In the genomic region with DNA sequence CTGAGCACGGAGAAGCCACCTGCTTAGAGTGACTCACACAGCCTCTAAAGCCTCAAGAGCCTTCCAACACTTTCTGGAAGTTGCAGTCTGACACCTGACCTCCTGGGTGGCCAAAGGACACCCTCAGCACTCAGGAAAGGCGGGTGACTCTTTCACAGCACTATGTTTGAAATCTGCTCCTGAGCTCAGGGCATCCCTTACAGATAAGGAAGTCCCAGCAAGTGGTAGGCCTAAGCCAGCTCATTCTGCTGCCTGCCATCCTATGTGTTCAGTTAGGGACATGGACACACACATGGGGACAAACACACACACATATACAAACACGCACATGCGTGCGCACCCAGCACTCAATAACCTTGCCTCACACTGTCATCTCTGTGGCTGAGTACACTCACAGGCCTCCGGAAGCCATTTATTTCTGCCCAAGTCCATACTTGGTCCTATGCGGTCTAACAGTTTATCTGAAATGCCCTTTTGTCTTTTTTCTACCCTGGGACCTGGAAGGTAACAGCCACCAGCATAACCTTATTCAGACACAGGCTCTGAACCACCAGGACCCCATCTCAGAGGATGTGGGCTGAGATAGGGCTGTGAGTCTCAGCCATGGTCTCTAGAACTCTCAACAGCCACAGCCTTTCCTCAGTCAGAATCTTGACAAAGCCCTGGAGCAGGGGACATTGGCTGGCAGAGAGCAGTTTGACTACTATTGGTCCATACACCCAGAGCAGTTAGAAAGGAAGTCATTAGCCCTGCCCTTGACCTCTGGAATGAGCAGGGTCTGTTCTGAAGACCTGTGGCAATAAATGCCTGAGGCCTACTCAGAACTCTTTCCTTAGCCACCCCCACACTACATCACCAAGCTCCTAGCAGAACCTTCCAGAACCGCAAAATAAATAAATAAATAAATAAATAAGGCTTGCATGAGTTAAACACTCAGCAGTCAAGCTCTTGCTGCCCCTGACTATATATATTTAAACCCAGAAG, we compare ENCODE assay signal across 9 mouse cellular contexts. TPM values are rescaled to one million over a fixed set of nuclear protein-coding genes. Genes with fewer than 3 reads are reported as not detected.
DNase-seq lines count a peak whose midpoint lies in the region; ATAC-seq and TF ChIP-seq lines count a peak whose summit lies in the region.
"Had no signal": no experiment of that assay in that cellular context is flagged by ENCODE, and none has a peak within 500 bp of the region (broad histone marks: within the 10 kb centered on the region; RNA-seq: fewer than 3 reads in every experiment).

No protein-coding gene starts in this region.

- no peak for TF ChIP-seq EP300 in liver, postnatal 0 days (IDR thresholded peaks at IDR 0.05; ENCODE audit: low read depth)

- no peaks in the 10 kb centered on the region for H3K9me3 ChIP-seq in heart, embryonic 13.5 days
- no peaks in the 10 kb centered on the region for H3K9me3 ChIP-seq in forebrain, embryonic 12.5 days
- H3K9me3 ChIP-seq in liver, postnatal 0 days (ENCODE audit: low read length), result no peaks in the 10 kb centered on the region

- peaks cover 69% of the 10 kb centered on the region for H3K36me3 ChIP-seq in heart, embryonic 13.5 days
- peaks cover 33% of the 10 kb centered on the region for H3K36me3 ChIP-seq in forebrain, embryonic 12.5 days (replicated peaks)
- peaks cover 84% of the 10 kb centered on the region for H3K36me3 ChIP-seq in liver, postnatal 0 days (replicated peaks; ENCODE audit: insufficient read depth, low read length)

- TF ChIP-seq CTCF in liver, postnatal 0 days (IDR thresholded peaks at IDR 0.05; ENCODE audit: low read depth), result no peak

- H3K9ac ChIP-seq in heart, embryonic 13.5 days, result peak overlapping the region; percentile 76
- H3K9ac ChIP-seq in forebrain, embryonic 12.5 days, result no peak overlapping the region
- H3K9ac ChIP-seq in liver, postnatal 0 days (replicated peaks), result no peak overlapping the region
- H3K9ac ChIP-seq: liver, embryonic 14.5 days had no signal

- peaks cover 100% of the 10 kb centered on the region for H3K4me1 ChIP-seq in heart, embryonic 13.5 days
- peaks cover 19% of the 10 kb centered on the region for H3K4me1 ChIP-seq in forebrain, embryonic 12.5 days
- peaks cover 57% of the 10 kb centered on the region for H3K4me1 ChIP-seq in liver, postnatal 0 days (ENCODE audit: insufficient read depth)

- 74% methylated on average over 8 of the region's 8 CpGs for WGBS in heart, embryonic 13.5 days
- WGBS in forebrain, embryonic 12.5 days, result 87% methylated on average over 8 of the region's 8 CpGs
- WGBS in liver, postnatal 0 days (ENCODE audit: insufficient replicate concordance), result 80% methylated on average over 8 of the region's 8 CpGs

- no peak overlapping the region; the same call in 1 of the 2 replicates for H3K4me2 ChIP-seq in heart, embryonic 13.5 days
- no peak overlapping the region for H3K4me2 ChIP-seq in forebrain, embryonic 12.5 days
- H3K4me2 ChIP-seq in liver, postnatal 0 days (ENCODE audit: low read depth, low read length), result peak overlapping the region; percentile 7; the same call in 1 of the 2 replicates

- H3K27ac ChIP-seq in heart, embryonic 13.5 days (replicated peaks), result peak overlapping the region; percentile 98
- peak overlapping the region; percentile 78 for H3K27ac ChIP-seq in forebrain, embryonic 12.5 days
- H3K27ac ChIP-seq in liver, postnatal 0 days (ENCODE audit: low read depth), result peak overlapping the region; percentile 82
- H3K27ac ChIP-seq: liver, embryonic 14.5 days had no signal

- DNase-seq in heart, adult 9 months (ENCODE audit: low spot score in 2 of 2), result no peak
- DNase-seq in liver, postnatal 0 days, result no peak
- no peak for DNase-seq in frontal cortex, postnatal 14 days (ENCODE audit: low spot score in 2 of 2)
- DNase-seq in urinary bladder, adult 2 months (ENCODE audit: low spot score), result no peak

- no peak overlapping the region for H3K4me3 ChIP-seq in heart, embryonic 13.5 days
- H3K4me3 ChIP-seq in forebrain, embryonic 12.5 days (replicated peaks), result no peak overlapping the region
- H3K4me3 ChIP-seq in liver, postnatal 0 days (ENCODE audit: low read depth, low read length), result no peak overlapping the region

- H3K27me3 ChIP-seq in heart, embryonic 13.5 days (replicated peaks), result no peaks in the 10 kb centered on the region
- no peaks in the 10 kb centered on the region for H3K27me3 ChIP-seq in forebrain, embryonic 12.5 days
- H3K27me3 ChIP-seq in liver, postnatal 0 days (ENCODE audit: insufficient read depth, low read length), result no peaks in the 10 kb centered on the region

- no peak for ATAC-seq in heart, embryonic 13.5 days (ENCODE audit: extremely low read depth, insufficient number of reproducible peaks, low FRiP score, low TSS enrichment)
- peak; percentile 5 for ATAC-seq in CD4-positive, CD25-positive, alpha-beta regulatory T cell, adult 4 months
- ATAC-seq in forebrain, embryonic 12.5 days (ENCODE audit: low FRiP score), result no peak
- no peak for ATAC-seq in liver, postnatal 0 days
- no peak for ATAC-seq in monocyte, adult 5-6 weeks (replicated peaks; ENCODE audit: insufficient number of reproducible peaks, low FRiP score, low TSS enrichment, poor library complexity, severe bottlenecking)

RNA-seq across cellular contexts. Expression of a gene that starts 42.2 kb away (rescaled TPM):
- polyA plus RNA-seq in heart, embryonic 13.5 days (2015; fragmentation: Nextera tagmentation; extraction: Ambion mirVana), result 24.8 and 25.0 TPM in 2 replicates
- 100 to 1,000 TPM; 206 to 220 TPM for polyA plus RNA-seq in CD4-positive, CD25-positive, alpha-beta regulatory T cell, adult 4 months (2017; shearing (Covaris generic))
- polyA plus RNA-seq in forebrain, embryonic 12.5 days (2016; fragmentation: Nextera tagmentation; extraction: Ambion mirVana), result 24.6 and 27.6 TPM in 2 replicates
- polyA plus RNA-seq in liver, postnatal 0 days (2015; fragmentation: Nextera tagmentation; extraction: Ambion mirVana), result 17.7 and 22.4 TPM in 2 replicates
- 908 to 1,221 TPM (median 925 TPM) in 3 replicates for total RNA-seq in monocyte, adult 5-6 weeks (2017)
- polyA plus RNA-seq in urinary bladder, adult 2 months (2012; rRNA removed), result 95.0 and 151 TPM in 2 replicates

RNA-seq across cellular contexts. Expression of a gene that starts 43.0 kb away (rescaled TPM):
- polyA plus RNA-seq in heart, embryonic 13.5 days (2015; fragmentation: Nextera tagmentation; extraction: Ambion mirVana), result 0.32 and 0.78 TPM in 2 replicates
- not detected for polyA plus RNA-seq in CD4-positive, CD25-positive, alpha-beta regulatory T cell, adult 4 months (2017; shearing (Covaris generic))
- 0.24 and 0.46 TPM in 2 replicates for polyA plus RNA-seq in forebrain, embryonic 12.5 days (2016; fragmentation: Nextera tagmentation; extraction: Ambion mirVana)
- 7.7 and 9.8 TPM in 2 replicates for polyA plus RNA-seq in liver, postnatal 0 days (2015; fragmentation: Nextera tagmentation; extraction: Ambion mirVana)
- 2.9 to 6.6 TPM (median 4.8 TPM) in 3 replicates for total RNA-seq in monocyte, adult 5-6 weeks (2017)
- 0.29 and 0.72 TPM in 2 replicates for polyA plus RNA-seq in urinary bladder, adult 2 months (2012; rRNA removed)
